Comparison of ENCODE assay signal across 22 mouse cellular contexts in the genomic region with DNA sequence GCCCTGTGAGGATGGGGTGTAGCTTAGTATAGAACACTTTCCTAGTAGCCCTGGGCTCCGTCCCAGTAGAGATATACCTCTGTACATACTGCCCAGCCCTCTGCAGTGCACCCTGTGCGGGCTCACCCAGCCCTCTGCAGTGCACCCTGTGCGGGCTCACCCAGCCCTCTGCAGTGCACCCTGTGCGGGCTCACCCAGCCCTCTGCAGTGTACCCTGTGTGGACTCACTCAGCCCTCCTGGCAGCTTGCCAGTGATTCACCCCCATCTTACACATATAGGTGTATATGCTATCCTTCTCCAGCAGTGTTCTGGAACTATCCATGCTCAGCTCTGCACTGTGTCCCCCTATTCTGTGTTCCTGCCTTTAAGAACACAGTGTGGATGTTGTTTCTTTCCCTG. TPM values are rescaled to one million over a fixed set of nuclear protein-coding genes. Genes with fewer than 3 reads are reported as not detected.
A peak's percentile ranks its signal among the peaks of the same experiment; 100 is the strongest.
DNase-seq lines count a peak whose midpoint lies in the region; ATAC-seq and TF ChIP-seq lines count a peak whose summit lies in the region.
"Had no signal": no experiment of that assay in that cellular context is flagged by ENCODE, and none has a peak within 500 bp of the region (broad histone marks: within the 10 kb centered on the region; RNA-seq: fewer than 3 reads in every experiment).

No protein-coding gene starts in this region.

- H3K9ac ChIP-seq in forebrain, postnatal 0 days = no peak overlapping the region
- no peak overlapping the region for H3K9ac ChIP-seq in forebrain, embryonic 12.5 days
- no peak overlapping the region for H3K9ac ChIP-seq in midbrain, embryonic 16.5 days (ENCODE audit: low read depth, low read length)
- no peak overlapping the region for H3K9ac ChIP-seq in midbrain, embryonic 11.5 days (ENCODE audit: low read length)
- H3K9ac ChIP-seq in hindbrain, postnatal 0 days (replicated peaks; ENCODE audit: low read length) = no peak overlapping the region
- H3K9ac ChIP-seq: midbrain, embryonic 12.5 days had no signal

- DNase-seq in forebrain, postnatal 0 days = no peak
- no peak for DNase-seq in midbrain, embryonic 11.5 days (ENCODE audit: low spot score, missing footprints)
- no peak for DNase-seq in hindbrain, postnatal 0 days (ENCODE audit: low spot score)
- DNase-seq in adrenal gland, adult (ENCODE audit: inconsistent age in 2 of 2, low spot score in 1 of 2) = no peak
- no peak for DNase-seq in retina, postnatal 1 day
- DNase-seq: adrenal gland, postnatal 10 days; cerebellum, adult 2 months; gastrocnemius, adult 2 months; kidney, postnatal 36 days; lung, adult 18-20 months; lung, postnatal 36 days; thymus, postnatal 36 days had no signal

- H3K4me2 ChIP-seq in forebrain, postnatal 0 days (ENCODE audit: low read depth) = no peak overlapping the region
- H3K4me2 ChIP-seq in forebrain, embryonic 12.5 days = no peak overlapping the region
- H3K4me2 ChIP-seq in midbrain, embryonic 16.5 days (ENCODE audit: low read length) = no peak overlapping the region
- H3K4me2 ChIP-seq in midbrain, embryonic 11.5 days = no peak overlapping the region
- no peak overlapping the region for H3K4me2 ChIP-seq in hindbrain, postnatal 0 days (ENCODE audit: low read depth, low read length)
- H3K4me2 ChIP-seq: midbrain, embryonic 12.5 days had no signal

- no peak for TF ChIP-seq CTCF in forebrain, postnatal 0 days (IDR thresholded peaks at IDR 0.05; ENCODE audit: low read depth)
- no peak for TF ChIP-seq CTCF in hindbrain, postnatal 0 days (IDR thresholded peaks at IDR 0.05; ENCODE audit: low read depth)

- no peak overlapping the region for H3K27ac ChIP-seq in forebrain, postnatal 0 days (ENCODE audit: low read depth, low read length)
- H3K27ac ChIP-seq in forebrain, embryonic 12.5 days = no peak overlapping the region
- no peak overlapping the region for H3K27ac ChIP-seq in midbrain, embryonic 16.5 days (ENCODE audit: low read length)
- H3K27ac ChIP-seq in midbrain, embryonic 11.5 days (ENCODE audit: low read depth, low read length) = no peak overlapping the region
- no peak overlapping the region for H3K27ac ChIP-seq in hindbrain, postnatal 0 days
- H3K27ac ChIP-seq: gastrocnemius, adult 2 months; midbrain, embryonic 12.5 days had no signal

- H3K9me3 ChIP-seq in forebrain, postnatal 0 days (ENCODE audit: low read length) = no peaks in the 10 kb centered on the region
- H3K9me3 ChIP-seq in forebrain, embryonic 12.5 days = no peaks in the 10 kb centered on the region
- H3K9me3 ChIP-seq in midbrain, embryonic 16.5 days (replicated peaks; ENCODE audit: control insufficient read depth, low read length, poor library complexity, severe bottlenecking) = no peaks in the 10 kb centered on the region
- no peaks in the 10 kb centered on the region for H3K9me3 ChIP-seq in midbrain, embryonic 11.5 days (ENCODE audit: control insufficient read depth, low read length)
- no peaks in the 10 kb centered on the region for H3K9me3 ChIP-seq in hindbrain, postnatal 0 days (ENCODE audit: low read length)
- H3K9me3 ChIP-seq: midbrain, embryonic 12.5 days had no signal

- H3K4me3 ChIP-seq in forebrain, postnatal 0 days (ENCODE audit: low read depth, low read length) = no peak overlapping the region
- H3K4me3 ChIP-seq in forebrain, embryonic 12.5 days (replicated peaks) = no peak overlapping the region
- H3K4me3 ChIP-seq in midbrain, embryonic 16.5 days (ENCODE audit: low read depth, low read length) = no peak overlapping the region
- H3K4me3 ChIP-seq in midbrain, embryonic 11.5 days (ENCODE audit: low read depth, low read length) = no peak overlapping the region
- no peak overlapping the region for H3K4me3 ChIP-seq in hindbrain, postnatal 0 days (ENCODE audit: low read length)
- H3K4me3 ChIP-seq: gastrocnemius, adult 2 months; midbrain, embryonic 12.5 days had no signal

- no peaks in the 10 kb centered on the region for H3K36me3 ChIP-seq in forebrain, postnatal 0 days (ENCODE audit: insufficient read depth)
- no peaks in the 10 kb centered on the region for H3K36me3 ChIP-seq in forebrain, embryonic 12.5 days (replicated peaks)
- H3K36me3 ChIP-seq in midbrain, embryonic 16.5 days (ENCODE audit: control insufficient read depth, insufficient read depth, low read length) = no peaks in the 10 kb centered on the region
- H3K36me3 ChIP-seq in midbrain, embryonic 11.5 days (ENCODE audit: control insufficient read depth, insufficient read depth, low read length) = no peaks in the 10 kb centered on the region
- H3K36me3 ChIP-seq in hindbrain, postnatal 0 days (ENCODE audit: insufficient read depth, low read length) = no peaks in the 10 kb centered on the region
- H3K36me3 ChIP-seq: midbrain, embryonic 12.5 days had no signal

- peak; percentile 42; the same call in 1 of the 2 replicates for ATAC-seq in forebrain, postnatal 0 days
- ATAC-seq in forebrain, embryonic 12.5 days (ENCODE audit: low FRiP score) = no peak
- peak; percentile 57; the same call in 1 of the 2 replicates for ATAC-seq in midbrain, embryonic 16.5 days
- no peak for ATAC-seq in midbrain, embryonic 11.5 days (ENCODE audit: low FRiP score)
- peak; percentile 28; the same call in 1 of the 2 replicates for ATAC-seq in hindbrain, postnatal 0 days

- 87% methylated on average over 4 of the region's 4 CpGs for WGBS in forebrain, postnatal 0 days
- WGBS in forebrain, embryonic 12.5 days = 94% methylated on average over 4 of the region's 4 CpGs
- WGBS in midbrain, embryonic 16.5 days = 82% methylated on average over 4 of the region's 4 CpGs
- WGBS in midbrain, embryonic 11.5 days = 93% methylated on average over 4 of the region's 4 CpGs
- WGBS in hindbrain, postnatal 0 days = 84% methylated on average over 4 of the region's 4 CpGs

- H3K4me1 ChIP-seq in forebrain, postnatal 0 days (ENCODE audit: insufficient read depth) = 0 out of 2 replicates have a peak, but pooled peaks cover 2% of the 10 kb centered on the region
- H3K4me1 ChIP-seq in forebrain, embryonic 12.5 days = peaks cover 10% of the 10 kb centered on the region
- H3K4me1 ChIP-seq in midbrain, embryonic 16.5 days (ENCODE audit: control insufficient read depth, insufficient read depth, low read length) = peaks cover 4% of the 10 kb centered on the region
- H3K4me1 ChIP-seq in midbrain, embryonic 11.5 days (ENCODE audit: control insufficient read depth, insufficient read depth, low read length) = peaks cover 13% of the 10 kb centered on the region
- peaks cover 4% of the 10 kb centered on the region for H3K4me1 ChIP-seq in hindbrain, postnatal 0 days (ENCODE audit: insufficient read depth, low read length)

- no peaks in the 10 kb centered on the region for H3K27me3 ChIP-seq in forebrain, postnatal 0 days (ENCODE audit: insufficient read depth, low read length)
- H3K27me3 ChIP-seq in forebrain, embryonic 12.5 days = no peaks in the 10 kb centered on the region
- no peaks in the 10 kb centered on the region for H3K27me3 ChIP-seq in midbrain, embryonic 16.5 days (ENCODE audit: control insufficient read depth, insufficient read depth, low read depth, low read length)
- H3K27me3 ChIP-seq in midbrain, embryonic 11.5 days (ENCODE audit: control insufficient read depth, insufficient read depth, low read length) = no peaks in the 10 kb centered on the region
- no peaks in the 10 kb centered on the region for H3K27me3 ChIP-seq in hindbrain, postnatal 0 days (ENCODE audit: insufficient read depth, low read length)
- H3K27me3 ChIP-seq: midbrain, embryonic 12.5 days had no signal

RNA-seq across cellular contexts. Expression of gene Cyb5rl, which starts 12.1 kb away (rescaled TPM):
- total RNA-seq in forebrain, postnatal 0 days (2014; rRNA removed) = 2.8 and 4.6 TPM in 2 replicates
- polyA plus RNA-seq in forebrain, postnatal 0 days (2015; fragmentation: Nextera tagmentation; extraction: Ambion mirVana) = 4.0 and 4.5 TPM in 2 replicates
- 6.0 and 7.0 TPM in 2 replicates for polyA plus RNA-seq in forebrain, embryonic 12.5 days (2016; fragmentation: Nextera tagmentation; extraction: Ambion mirVana)
- polyA plus RNA-seq in midbrain, embryonic 16.5 days (2015; fragmentation: Nextera tagmentation; extraction: Ambion mirVana) = 4.1 and 7.2 TPM in 2 replicates
- polyA plus RNA-seq in midbrain, embryonic 11.5 days (2014; fragmentation: Nextera tagmentation; extraction: Ambion mirVana) = 5.6 TPM in 2 replicates
- 8.7 and 21.3 TPM in 2 replicates for total RNA-seq in hindbrain, postnatal 0 days (2014; rRNA removed)
- polyA plus RNA-seq in hindbrain, postnatal 0 days (2015; fragmentation: Nextera tagmentation; extraction: Ambion mirVana) = 4.1 and 4.6 TPM in 2 replicates

RNA-seq across cellular contexts. Expression of gene Mrpl37, which starts 12.2 kb away (rescaled TPM):
- total RNA-seq in forebrain, postnatal 0 days (2014; rRNA removed) = 43.8 and 48.5 TPM in 2 replicates
- 73.3 and 80.4 TPM in 2 replicates for polyA plus RNA-seq in forebrain, postnatal 0 days (2015; fragmentation: Nextera tagmentation; extraction: Ambion mirVana)
- polyA plus RNA-seq in forebrain, embryonic 12.5 days (2016; fragmentation: Nextera tagmentation; extraction: Ambion mirVana) = 81.5 and 83.2 TPM in 2 replicates
- 74.1 and 77.3 TPM in 2 replicates for polyA plus RNA-seq in midbrain, embryonic 16.5 days (2015; fragmentation: Nextera tagmentation; extraction: Ambion mirVana)
- polyA plus RNA-seq in midbrain, embryonic 11.5 days (2014; fragmentation: Nextera tagmentation; extraction: Ambion mirVana) = 106 and 112 TPM in 2 replicates
- total RNA-seq in hindbrain, postnatal 0 days (2014; rRNA removed) = 59.2 TPM in 2 replicates
- 77.8 and 79.7 TPM in 2 replicates for polyA plus RNA-seq in hindbrain, postnatal 0 days (2015; fragmentation: Nextera tagmentation; extraction: Ambion mirVana)

RNA-seq across cellular contexts. Expression of gene Cdcp2, which starts 17.8 kb away (rescaled TPM):
- not detected in 2 replicates for total RNA-seq in forebrain, postnatal 0 days (2014; rRNA removed)
- polyA plus RNA-seq in forebrain, postnatal 0 days (2015; fragmentation: Nextera tagmentation; extraction: Ambion mirVana) = 0.09 TPM in 1 of 2 replicates, not detected in the other
- polyA plus RNA-seq in forebrain, embryonic 12.5 days (2016; fragmentation: Nextera tagmentation; extraction: Ambion mirVana) = not detected in 2 replicates
- not detected in 2 replicates for polyA plus RNA-seq in midbrain, embryonic 16.5 days (2015; fragmentation: Nextera tagmentation; extraction: Ambion mirVana)
- 0.11 and 0.29 TPM in 2 replicates for polyA plus RNA-seq in midbrain, embryonic 11.5 days (2014; fragmentation: Nextera tagmentation; extraction: Ambion mirVana)
- 0.68 TPM in 1 of 2 replicates, not detected in the other for total RNA-seq in hindbrain, postnatal 0 days (2014; rRNA removed)
- polyA plus RNA-seq in hindbrain, postnatal 0 days (2015; fragmentation: Nextera tagmentation; extraction: Ambion mirVana) = 0.13 TPM in 1 of 2 replicates, not detected in the other
- total RNA-seq: gastrocnemius, adult 2 months; granulocyte monocyte progenitor cell, adult 5-6 weeks; layer of hippocampus, postnatal 14 days; left cerebral cortex, postnatal 10 days had no signal
- polyA plus RNA-seq: cerebellum, adult 2 months; heart, embryonic 16.5 days; kidney, adult 2 months; spleen, adult 2 months; testis, adult 2 months had no signal

Comparison
In these comparisons a context has a peak if more than half of its experiments do, and no peak if none do; other contexts are left out.
1. ATAC-seq: peak in forebrain, postnatal 0 days (single experiment), midbrain, embryonic 16.5 days (single experiment) and hindbrain, postnatal 0 days (single experiment); none in forebrain, embryonic 12.5 days (single experiment) and midbrain, embryonic 11.5 days (single experiment).